Mouse (Mus musculus) layer of hippocampus, postnatal 25 days (tissue): Measurements from ENCODE around the gene Rai14. TPM values are rescaled to one million over a fixed set of nuclear protein-coding genes. Genes with fewer than 3 reads are reported as not detected.
A peak's percentile ranks its signal among the peaks of the same experiment; 100 is the strongest.

Experiments
- DNase-seq, 2 experiments: peaks; one replicate each; pipeline ENCODE4 v3.0.0; 2022; ENCODE audit warnings: mixed read lengths in 2 of 2, low spot score in 1 of 2; ENCODE audit errors: extremely low spot score in 1 of 2
- total RNA-seq, 2 experiments: library from RNA; stranded (reverse); gene quantifications; 2 replicates each; pipeline ENCODE4 v1.2.3; 2021

Gene Rai14
- 1 to 10 TPM; 5.0 to 5.8 TPM for total RNA-seq

DNA sequence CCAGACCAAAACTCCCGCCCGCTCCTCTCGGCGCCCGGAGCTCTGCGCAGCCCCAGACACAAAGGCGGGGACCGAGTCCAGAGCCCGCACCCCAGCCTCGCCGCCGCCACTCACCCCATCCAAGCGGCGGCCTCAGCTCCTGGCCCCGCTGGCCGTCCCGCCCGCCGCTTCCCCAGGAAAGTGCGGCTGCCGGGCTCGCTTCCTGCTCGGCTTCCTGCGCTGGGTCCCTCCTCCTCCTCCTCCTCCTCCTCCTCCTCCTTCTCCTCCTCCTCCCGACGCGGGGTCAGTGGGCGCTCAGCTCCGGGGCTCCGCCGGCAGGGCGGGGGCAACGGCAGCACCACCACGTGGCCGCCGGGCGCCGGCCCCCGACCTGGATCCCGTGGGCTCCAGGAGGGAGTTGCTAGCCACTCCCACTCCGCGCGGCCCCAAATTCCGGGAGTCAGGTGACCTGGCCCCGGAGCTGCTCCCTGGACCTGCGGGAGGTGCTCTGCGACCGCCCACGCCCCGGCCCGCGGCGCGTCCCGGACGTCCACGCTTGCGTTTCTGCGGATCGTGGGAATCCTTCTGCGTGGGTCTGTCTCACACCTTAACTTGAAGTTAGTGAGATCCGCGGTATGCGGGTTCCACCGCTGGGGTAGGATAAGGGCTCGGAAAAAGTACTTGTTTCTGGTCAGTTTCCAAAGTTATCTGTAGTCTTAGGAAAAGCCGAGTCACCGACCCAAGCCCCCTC lies at the start of gene Rai14:
Gene Rai14, minus strand, starts transcription at position 216 of the 730 bp plus-strand sequence.
- peak; percentile 8 to 17 for DNase-seq

DNA sequence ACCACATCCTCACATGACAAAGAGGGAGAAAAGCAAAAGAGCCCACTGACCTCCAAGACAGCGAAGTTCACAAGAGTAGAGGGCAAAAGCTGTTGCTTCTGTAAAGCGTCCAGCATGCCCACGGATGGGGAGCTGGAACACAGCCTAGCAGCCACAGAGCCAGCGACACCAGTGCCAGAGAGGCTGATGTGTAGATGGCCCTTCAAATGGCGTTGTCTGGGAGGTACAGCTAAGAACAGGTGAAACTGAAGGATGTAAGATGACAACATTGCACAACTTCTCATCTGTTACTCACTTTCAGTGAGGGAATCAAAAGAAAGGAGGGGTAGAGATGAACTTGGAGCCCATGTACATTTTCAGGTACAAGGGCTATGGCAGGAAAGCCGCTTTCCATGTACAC lies 47.0 kb upstream of the Rai14 start:
- no peak for DNase-seq

DNA sequence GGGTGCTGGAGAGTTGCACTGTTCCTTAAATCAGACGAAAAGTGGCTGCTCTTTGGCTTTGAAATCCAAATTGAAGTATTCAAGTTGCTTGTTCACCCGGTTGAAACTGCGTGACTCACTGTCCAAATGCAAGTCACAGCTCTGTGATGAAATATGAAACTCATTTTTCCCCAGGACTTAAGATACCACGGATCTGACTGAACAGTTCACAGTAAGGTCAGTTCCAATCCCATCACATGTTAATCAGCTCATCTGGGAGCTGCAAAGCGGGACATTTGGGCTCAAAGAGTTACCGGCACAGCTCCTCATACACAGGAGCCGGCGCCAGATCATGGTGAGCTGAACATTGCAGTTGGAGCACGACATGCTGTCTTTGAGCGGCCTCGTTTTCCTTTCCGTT lies 45.6 kb upstream of the Rai14 start:
- DNase-seq: no peak

DNA sequence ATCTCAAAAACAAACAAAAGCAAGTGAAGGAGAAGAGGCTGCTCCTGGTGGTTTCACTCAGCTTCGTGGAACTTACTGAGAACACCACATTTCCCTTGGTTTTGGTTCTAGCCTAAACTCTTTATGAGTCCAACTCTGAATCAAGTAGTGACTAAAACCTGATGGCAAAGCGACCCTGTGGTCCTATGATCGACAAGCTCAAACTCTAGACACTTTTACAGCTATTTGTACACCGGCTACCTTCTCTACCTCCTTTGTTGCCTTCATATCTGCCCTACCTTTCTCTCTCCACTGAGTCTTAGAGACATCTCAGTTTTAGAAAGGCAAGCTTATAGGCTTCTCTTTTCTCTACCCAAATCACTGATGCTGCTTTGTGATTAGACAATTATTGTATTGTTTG lies 45.0 kb upstream of the Rai14 start:
- no peak for DNase-seq

DNA sequence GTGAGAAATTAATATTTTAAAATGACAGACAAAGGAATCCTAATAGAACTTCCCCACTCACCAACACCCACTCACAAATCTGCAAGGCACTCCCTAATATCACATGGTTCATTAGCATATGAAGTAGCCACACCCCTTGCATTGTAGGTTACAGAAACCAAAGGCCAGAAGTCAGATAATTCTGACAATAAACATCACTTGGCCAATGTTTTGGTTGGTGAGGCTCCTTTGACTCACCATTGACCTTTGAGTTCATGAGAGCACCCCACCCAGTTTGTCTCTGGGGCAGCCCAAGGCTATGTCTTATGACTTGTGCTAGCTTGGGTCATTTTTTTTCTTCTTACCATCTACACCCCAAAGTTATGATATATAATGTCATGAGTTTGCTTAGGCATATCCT lies 44.4 kb upstream of the Rai14 start:
- DNase-seq: no peak

DNA sequence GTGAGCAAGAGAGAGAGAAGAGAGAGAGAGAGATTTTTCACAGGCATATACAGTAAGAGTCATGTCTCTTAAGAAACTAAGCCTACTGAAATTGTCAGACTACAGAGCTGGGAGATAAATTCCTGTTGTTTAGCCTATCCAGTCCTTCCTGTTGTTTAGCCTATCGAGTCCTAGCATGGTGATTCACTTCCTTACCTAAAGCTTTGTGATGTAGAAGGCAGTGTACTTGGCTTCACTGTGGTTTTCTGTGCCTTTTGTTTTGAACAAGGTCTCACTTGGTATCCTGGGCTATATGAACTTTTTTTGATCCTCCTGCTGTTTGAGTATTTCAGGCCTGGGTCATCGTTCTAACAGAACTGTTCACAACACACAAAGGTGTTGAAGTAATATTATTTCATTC lies 36.7 kb upstream of the Rai14 start:
- DNase-seq: no peak

DNA sequence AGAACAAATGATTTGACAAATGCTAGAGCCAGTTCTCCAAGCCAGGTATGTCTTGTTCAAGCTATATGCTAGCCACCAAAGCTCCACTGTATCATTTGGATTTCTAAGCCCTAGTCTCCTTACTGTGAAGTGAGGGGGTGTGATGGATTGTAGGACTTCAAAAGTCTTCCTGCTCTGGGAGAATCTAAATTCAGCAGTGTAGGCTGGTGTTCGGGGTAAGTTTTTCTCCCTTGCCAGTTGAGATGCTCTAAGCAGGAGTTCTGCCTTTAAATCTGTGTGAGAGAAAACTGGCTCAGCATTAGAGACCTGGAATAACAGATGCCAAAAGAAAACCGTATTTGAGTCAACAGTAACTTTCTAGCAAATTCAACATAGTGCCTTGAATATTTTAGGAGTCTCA lies 35.9 kb upstream of the Rai14 start:
- DNase-seq: no peak

DNA sequence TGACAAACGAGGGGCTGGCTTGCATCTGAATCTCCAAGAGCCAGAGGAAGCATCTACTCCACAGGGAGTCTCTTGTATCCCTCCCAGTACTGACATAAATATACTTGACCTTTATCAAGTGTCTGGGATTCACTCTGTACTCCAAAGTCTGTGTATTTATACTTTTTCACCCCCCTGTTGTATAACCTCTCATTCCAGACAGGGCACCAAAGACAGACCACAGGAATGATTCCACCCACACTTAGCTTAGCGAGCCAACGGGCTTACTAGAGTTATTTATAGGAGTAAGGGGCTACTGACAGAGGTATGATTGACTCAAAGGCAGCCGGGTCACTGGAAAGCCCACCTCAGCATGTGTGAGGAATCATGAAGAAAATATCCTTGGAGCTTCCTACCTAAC lies 35.3 kb upstream of the Rai14 start:
- no peak for DNase-seq

DNA sequence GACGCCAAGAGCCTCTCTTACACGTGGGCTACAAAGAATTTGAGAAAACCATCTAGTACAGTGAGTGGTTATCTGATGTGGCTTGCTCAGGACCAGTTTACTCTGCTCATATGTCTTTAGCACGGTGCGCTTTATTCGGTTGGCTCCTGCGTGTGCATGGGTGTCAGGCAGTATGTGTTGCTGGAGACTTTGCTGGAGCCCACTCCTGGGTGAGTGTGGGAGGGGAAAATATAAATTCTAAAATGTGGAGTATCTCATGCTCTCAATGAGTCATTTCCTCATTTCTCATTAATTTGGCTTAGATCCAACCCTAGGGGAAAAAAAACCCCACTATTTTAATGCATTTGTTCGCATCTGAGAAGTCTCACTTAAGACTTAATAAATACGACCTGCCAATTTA lies 33.2 kb upstream of the Rai14 start:
- no peak for DNase-seq

DNA sequence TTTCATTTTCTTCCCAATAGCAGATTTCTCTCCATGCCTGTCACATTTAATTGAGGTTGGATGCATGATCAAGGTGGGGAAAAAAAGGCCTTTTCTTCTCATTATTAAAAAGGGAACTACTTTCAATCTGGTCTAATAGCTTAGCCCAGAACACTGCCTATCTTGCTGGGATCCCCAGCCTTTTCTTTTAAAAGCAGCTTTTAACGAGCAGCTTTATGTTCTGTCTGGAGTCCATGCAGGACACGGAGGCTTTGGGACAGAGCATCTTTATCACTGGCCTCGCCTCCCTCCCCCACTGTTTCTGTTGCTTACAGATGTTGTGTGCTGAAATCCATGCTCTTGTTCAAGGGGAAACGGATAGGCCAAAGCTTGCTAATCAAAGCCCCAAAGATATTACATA lies 32.8 kb upstream of the Rai14 start:
- DNase-seq: no peak

DNA sequence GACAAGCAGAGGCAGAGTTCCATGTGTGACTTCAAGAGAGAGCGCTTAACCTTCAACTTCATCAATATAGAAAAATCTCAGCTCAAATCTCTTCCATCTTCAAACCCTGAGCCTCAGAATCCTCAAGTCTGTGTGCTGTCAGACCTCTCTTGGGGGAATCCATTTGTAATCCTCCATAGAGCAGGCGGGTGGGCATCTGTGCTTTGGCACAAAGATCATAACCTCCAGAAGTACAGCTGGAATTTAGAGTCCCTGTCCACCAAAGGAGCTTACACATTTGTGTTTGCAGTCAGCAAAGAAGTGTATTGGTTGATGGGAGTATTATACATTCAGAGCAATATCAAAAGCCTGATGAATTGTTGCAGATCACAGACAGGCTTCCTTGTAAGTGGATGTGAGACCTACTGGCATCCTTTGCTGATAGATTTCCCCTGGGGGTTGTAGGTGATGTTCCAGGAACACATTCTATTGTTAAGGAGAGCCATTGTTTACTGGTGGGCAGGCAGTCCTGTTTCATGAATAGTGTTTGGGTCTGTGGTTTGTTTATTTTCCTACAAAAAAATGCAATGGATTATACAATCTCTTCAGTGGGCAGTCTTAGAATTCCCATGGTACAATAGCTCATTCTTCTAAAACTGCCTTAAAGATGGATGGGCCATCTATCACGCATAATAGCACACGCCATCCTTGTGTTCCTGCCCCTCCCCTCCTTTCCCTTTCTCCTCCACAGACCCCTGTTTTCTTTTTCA lies 32.1 kb upstream of the Rai14 start:
- DNase-seq: no peak

DNA sequence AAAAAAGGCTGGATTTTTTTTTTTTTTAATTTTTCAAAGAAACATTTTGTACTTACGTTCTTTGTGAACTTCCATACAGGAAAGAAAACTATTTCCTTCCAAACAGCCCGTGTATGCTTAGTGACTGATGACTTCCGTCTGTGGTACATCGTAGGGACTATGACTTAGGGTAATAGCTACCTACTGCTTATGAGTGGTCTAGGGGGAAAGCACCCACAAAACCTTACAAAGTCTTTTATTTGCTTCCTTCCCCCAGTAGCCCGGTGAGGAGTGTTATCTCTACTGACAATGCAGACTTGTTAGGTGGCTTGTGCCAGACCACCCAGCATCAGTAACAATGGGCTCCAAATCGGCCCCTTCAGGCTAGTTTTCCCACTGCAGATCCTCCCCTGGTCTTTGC lies 28.0 kb upstream of the Rai14 start:
- no peak for DNase-seq

DNA sequence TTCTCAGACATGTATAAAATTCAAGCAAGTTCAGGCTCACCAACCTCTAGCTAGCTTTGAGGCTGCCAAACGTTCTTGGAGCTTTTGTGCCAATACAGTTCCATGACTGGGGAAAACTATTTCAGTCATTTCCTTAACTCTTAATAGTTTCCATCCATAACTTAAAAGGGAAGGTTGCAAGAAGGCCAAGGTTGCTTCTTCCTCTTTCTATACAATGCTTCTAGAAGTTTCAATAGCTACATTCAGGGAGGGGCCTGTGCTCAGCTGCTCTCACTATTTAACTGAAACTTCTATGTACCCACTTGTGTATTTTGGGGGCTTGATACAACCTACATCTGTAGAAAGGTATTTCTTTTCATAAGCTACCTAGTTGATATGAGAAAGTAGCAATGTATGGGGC lies 24.9 kb upstream of the Rai14 start:
- DNase-seq: no peak

DNA sequence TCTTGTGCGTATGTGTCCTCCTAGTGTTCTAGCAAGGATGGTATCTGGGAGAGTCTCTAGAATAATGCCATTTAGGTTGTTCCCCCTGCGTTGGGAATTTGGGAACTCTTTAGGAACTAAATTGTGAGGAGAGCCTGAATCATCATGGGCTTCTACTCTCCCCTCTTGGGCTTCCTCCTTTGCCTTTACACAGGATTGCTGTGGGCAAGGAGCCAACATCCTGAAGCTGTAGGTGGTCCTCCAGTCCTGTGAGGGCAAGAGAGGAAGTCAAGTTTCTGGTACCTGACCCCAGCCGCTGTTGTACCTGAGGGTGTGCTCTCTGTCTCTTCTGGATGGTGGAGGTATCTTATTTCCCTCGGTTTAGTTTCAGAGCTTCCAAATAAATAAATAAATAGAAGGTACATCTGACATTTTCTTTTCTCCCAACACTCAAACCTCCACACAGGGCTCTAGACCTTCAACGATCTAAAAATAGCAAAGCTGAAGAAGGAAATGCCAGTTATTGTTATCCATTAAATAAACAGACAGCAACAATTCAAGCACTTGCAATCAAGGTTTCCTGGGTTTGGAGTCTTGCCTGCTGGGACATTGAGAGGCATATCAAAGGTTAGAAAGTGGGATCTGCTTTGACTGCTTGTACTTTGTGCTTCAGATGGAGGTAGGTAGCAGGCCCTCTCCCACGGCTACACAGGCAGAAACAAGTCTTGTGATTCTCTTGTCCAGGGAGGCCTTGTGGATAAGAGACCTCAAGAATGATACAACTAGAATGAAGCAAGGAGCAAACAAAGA lies 24.1 kb upstream of the Rai14 start:
- DNase-seq: no peak

DNA sequence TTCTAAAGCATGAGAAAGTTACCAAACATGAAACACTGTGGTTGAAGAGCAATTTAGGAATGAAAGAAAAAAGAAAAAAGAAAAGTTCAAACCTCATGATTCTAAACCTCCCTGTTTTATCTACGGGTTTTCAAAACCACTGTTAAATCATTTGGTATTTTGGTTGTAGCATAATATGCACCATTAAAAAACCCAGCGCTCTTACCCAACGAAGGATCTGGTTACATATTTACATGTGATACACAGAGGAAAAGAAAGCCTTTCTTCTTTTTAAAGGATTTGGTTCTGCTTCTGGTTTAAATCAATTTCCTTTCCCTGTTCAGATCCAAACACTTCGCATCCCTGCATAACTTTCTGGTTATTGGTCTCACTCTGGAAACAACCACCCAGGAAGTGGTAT lies 21.5 kb upstream of the Rai14 start:
- no peak for DNase-seq

DNA sequence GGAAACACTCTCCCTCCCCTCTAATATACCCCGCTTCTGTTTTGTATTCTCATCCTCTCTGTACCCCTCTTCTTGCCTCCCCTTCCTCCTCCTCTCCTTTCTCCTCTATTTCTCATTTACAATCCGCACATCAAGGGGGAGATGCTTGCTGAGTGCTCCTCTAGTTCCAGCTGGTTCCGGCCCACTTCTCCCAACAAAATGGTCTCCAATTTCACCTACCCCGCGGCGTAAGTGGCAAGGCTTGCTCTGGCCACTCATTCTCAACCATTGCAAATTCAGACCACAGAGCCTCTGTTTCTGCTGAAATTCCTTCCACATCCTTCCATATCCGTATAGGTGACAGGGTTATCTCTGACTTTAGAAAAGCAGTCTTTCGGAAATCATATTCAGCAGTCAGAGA lies 20.8 kb upstream of the Rai14 start:
- DNase-seq: no peak

DNA sequence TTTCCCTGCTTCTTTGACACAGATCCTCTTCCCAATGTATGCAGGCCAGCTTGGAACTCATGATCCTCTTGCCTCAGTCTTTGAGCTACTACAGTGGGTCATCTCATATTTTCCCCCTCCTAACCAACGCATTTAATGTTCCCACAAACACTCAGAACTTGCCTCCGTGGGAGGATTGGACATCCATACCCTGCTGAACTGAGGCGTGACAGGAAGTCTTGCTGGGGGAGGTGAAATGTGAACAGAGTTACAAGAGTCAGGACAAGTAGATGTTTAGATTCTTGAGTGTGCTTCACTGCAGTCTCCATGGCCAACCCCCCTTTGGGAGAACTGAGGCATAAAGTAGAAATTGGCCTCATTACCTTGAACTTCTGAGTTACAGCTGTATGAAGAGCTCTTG lies 17.0 kb upstream of the Rai14 start:
- DNase-seq: no peak

DNA sequence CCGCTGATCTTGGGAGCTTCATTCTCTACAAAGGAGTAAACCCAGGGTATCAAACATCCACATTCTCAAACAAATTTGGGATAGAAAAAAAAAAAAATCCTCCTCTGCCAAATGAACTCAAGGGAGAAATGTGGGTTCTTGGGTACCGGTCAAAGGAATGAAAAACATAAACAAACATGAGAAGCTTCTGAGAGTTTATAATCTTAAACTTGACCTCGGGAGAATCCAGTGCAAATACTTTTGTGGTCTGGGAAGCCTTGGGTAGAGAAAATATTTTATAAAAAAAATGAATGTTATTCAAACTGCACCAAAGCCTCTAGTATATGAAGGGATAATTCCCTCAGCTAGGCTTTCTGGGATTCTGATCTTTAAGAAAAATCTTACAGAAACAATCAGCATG lies 11.8 kb upstream of the Rai14 start:
- no peak for DNase-seq

DNA sequence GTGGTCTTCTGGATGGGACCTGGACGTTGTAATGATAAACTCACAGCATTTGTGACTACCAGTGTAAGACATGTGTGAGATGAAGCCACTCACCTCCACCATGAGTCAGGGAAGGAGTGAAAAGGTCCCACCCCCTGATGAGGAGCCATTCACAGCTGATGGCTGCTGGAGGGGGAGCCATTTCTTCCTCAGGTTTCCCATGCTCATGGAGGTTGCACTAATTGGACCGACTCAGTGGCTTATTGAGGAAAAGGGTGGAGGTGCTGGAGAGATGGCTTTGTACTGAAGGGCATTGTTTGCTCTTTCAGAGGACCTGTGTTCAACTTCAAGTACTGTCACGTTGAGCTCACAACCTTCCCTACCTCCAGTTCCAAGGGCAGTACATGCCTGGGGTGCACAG lies 10.4 kb upstream of the Rai14 start:
- DNase-seq: no peak

DNA sequence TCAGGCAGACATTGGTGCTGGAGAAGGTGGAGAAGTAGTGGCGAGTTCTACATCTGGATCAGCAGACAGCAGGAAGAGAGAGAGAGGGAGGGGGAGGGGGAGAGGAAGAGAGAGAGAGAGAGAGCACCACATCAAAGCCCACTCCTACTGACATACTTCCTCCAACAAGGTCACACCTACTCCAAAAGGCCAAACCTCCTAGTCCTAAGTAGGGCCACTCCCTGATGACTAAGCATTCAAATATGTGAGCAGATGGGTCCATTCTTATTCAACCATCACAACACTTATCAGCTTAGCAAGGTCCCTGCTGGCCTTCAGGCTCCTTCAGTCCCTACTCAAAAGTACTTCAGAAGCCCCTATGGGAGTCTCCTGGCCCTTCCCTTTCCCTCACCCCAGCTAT lies 9.1 kb upstream of the Rai14 start:
- no peak for DNase-seq

DNA sequence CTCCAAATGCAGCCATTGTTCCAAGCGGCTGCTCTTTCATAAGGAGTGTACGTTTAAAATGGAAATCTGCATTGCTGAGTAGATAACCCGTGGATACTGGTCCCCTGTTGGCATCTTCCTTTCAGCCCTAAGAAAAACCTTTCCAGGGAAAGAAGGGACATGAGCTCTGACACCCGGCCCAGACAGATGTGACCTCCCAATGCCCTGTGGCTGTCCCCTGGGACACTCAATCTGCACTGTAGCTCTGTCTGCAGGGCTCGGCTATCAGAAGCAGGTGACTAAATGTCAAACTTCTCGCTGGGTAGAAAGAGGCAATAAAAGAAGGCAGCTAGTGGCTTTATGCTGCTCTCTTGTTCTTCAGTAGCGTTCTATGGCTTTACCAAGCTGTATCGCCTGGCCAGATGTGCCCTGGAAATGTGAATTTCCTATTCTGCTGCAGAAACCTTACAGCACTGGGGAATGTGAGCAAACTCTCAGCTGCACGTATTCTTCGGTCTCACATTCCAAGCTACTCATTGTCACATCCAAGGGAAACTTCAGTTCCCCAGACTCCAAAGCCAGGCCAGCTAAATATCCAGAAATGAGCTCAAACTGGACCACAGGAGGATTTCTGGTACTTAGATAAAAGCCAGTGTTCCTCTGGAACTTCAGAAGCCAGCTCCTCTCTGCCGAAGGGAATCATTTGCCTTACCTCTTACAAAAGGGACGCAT lies 8.4 kb upstream of the Rai14 start:
- no peak for DNase-seq
